Mouse (Mus musculus): Measurements from ENCODE around the gene Hist1h2br.
A peak's percentile ranks its signal among the peaks of the same experiment; 100 is the strongest.
"Not testable (repeated sequence)": the region's sequence is repeated elsewhere in the genome, so short reads cannot be mapped to it uniquely, and the experiment has no call there.

The Hist1h2br gene

DNA sequence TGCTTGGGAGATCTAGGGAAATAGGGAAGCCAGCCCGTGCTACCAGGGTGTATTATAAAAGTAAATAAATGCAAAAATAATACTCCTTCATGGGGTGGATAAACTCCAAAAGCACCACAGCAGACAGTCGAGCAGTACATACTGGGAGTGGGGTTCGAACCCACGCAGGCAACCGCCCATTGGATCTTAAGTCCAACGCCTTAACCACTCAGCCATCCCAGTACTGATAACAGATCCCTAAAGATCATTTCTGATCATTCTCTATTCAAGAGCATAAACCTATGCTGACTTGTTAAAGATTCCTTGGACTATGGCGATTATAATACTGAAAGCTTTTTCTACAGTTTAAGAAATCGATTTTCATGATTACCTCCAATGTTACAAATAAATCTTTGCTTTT lies 14.3 kb downstream of the Hist1h2br start:
- DNase-seq = no peak

DNA sequence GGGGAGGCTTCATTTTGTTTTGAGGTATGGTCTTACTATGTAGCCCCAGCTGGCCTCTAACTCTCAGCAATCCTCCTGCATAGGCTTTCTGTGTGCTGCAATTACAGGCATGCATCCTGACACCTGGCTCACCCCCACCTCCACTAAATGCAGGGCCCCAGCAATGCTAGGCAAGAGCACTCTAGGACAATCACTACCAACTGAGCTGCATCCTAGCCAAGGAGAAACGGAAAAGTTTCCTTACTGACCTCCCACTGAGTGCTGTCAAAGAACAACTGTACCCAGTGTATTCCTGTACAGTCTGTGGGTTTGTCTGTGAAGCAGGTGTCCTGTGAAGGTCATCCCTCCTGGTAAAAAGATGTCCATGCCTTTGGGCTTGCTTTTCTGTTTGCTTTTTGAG lies 17.2 kb downstream of the Hist1h2br start:
- not testable (repeated sequence) for DNase-seq

DNA sequence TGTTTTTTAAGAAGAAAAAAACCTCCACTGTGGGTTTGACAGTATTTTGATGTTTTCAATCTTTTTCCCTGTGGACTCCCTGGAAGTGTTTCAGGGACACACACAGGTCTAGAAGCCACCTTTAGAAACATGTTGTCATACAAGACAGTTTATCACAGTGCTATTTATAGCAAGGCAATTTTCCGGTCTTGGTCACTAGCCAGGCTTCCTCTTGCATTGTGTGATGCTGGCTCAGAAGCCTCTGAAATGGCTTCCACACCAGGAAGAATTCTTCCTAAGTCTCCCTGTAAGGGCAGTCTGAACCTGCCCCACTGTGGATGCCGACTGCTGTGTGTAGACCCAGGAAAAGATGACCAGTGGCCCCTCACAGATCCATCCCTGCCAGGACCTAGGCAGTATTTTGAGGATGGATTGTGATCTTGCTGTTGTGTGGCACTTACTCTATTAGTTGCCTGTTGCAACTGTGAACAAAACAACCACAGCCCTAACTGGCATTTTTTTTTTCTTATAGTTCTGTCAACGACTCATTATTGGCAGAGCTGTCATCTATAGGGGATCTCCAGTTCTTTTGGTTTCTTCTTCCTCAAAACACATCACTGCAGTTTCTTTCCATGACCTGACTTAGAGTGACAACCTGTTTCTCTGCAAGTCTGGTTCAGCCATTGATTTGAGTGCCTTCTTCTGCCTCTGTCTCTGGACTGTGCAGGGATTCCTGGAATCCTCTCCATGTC lies 18.8 kb downstream of the Hist1h2br start:
- DNase-seq = no peak

DNA sequence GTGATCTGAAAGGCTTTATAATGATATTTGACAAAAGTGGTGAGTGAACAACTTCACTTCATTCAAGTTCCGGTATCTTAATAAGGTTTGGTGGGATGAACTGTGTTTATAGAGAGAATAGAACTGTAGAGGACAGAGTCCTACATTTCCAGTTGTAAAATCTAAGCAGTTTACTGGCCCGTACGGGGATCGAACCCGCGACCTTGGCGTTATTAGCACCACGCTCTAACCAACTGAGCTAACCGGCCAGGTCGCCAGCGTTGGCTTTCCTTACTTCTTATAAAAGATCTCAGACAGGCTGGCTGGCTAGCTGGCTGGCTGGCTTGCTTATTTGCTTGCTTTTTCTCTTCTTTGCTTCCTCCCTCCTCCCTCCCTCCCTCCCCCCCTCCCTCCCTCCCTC lies 21.6 kb downstream of the Hist1h2br start:
- DNase-seq = peak; percentile 90

DNA sequence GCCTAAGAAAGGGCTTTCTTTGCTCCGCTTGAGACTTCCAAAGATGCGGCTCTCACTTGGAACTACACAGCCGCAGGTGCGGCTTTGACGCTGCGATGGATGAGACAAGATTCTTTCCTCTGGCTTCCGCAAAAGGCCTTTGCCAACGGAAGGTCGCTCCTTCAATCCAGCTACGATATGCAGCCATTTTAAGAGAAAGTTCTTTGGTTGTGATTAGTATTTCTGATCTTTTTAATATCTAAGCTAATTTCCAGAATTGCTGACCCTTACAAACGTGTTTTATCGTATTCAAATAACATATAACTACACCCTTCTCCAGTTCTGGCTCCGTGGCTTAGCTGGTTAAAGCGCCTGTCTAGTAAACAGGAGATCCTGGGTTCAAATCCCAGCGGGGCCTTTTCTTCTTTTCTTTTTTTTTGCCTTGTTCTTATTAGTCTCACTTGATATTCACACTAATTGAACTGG lies 22.2 kb downstream of the Hist1h2br start:
- DNase-seq = peak; percentile 79

DNA sequence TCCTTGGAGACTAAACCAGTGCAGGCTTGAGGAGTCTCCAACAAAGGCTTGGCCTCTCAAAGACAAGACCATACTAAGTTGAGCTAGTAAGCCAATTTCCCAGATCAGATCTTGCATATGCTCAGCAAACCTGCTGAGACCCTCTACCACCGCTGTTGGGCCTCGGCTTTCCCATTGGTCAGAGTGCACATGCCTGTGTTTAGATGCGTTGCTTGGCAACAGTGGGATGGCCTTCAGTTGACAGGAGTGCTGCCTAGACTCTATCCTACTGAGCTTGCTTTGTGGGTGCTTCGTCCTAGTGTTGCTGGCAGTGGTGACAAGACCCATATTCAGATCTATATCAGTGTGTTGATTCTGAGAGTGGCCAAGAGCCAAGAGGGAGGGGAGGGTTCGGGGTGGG lies 28.1 kb downstream of the Hist1h2br start:
- no peak for DNase-seq

DNA sequence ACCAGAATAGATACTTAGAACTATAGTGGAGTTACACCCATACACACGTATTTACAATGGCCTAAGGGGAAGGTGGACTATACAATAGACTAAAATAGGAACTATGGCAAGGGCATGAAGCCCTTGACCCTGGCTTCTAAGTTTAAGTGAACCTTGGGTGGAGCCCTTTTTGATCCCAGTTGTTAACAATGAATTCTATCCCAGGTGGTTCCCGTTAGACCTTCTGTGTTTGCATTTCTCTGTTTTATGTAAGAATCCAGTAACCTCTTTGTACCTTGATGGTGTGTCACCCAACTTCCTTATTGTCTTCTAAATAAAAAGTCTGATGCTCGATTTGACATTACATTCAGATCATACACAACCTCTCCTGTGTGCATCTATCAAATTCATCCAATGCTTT lies 32.0 kb downstream of the Hist1h2br start:
- DNase-seq = not testable (repeated sequence)

DNA sequence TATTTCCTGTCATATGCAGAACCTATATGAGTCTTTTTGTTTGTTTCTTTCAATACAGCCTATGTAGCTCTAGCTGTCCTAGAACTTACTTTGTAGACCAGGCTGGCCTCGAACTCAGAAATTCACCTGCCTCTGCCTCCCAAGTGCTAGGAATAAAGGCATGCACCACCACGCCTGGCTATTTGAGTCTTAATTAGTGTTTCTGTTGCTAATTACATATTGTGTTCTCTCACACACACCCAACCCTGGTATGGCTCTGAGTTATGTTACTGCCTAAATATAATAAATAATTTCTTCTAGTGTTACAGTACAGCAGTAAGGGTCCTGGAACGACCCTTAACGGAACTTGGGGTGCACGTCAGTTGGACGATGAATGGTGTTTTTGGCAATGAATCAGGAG lies 47.2 kb downstream of the Hist1h2br start:
- no peak for DNase-seq

DNA sequence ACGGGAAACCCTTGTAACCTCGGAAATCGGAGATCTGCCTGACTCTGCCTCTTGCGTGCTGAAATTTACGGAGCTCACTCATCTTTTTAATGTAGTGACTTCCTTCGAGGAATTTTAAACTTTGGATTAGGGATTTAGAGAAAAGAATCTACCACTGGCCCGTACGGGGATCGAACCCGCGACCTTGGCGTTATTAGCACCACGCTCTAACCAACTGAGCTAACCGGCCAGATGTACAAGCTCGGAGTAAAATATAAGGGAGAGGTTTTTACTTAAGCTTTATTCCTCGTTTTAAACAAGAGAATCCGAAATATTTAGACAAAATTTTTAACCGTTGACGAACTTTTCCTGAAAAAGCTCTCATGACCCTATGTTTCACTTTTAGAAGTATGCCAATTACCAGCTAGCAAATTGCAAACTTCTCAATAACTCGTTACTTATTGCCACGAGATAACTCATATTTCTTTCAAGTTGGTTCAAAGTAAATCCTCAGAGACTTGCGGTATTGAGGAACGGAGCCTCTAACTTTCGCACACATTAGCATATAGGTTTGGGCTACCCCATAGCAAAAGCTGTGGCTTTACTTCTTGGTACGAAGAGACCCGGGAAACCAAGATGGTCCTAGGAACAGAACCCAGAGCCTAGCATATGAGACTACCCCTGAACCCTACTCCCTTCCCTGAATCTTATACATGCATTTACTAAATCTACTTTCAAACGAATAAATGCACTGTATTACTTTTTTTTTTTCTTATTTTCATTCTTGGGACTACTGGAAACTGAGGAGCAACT lies 48.5 kb downstream of the Hist1h2br start:
- DNase-seq = no peak

DNA sequence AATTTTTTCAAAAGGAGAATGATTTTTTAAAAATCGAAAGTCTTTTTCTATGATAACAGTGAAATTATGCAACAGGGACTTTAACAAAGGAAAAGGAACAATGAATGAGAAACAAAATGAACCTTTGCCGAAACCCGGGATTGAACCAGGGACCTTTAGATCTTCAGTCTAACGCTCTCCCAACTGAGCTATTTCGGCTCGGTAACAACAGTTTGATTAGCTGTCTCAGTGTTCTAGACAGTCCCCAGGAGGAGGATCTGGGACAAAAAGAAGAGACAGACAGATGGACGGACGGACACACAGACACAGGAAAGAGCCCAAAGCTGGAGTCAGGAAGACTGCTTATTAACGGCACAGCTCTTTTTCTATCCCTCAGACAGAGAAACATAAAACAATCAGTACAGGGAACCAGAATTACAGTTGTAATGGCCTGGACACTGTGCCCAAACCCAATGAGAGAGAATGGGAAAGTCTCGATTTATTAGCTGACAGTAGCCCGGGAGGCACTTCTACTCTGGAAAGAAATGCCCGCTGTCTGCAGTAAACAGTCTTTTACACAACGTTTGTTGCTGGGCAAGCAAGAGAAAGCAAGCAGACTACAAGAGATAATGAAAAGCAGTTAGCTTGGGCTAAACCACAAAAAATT lies 49.3 kb downstream of the Hist1h2br start:
- DNase-seq = peak; percentile 5

DNA sequence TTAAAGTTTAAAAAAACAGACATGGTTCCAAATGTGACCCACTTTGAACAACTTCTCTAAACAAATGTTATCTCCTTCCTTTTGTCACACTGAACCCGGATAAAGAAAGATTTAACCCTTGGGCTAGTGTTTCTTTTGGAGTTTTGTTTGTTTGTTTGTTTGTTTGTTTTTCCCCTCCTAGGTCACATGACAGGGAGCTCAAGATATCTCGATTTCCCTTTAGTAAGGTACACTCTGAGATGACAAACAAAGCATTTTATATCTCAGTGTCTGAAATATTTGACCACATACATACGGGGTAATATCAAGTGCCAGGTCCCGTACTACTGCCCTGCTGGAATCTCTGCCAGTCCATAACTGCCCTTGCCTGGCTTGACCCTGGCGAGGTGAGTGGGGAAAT lies 49.9 kb downstream of the Hist1h2br start:
- no peak for DNase-seq

DNA sequence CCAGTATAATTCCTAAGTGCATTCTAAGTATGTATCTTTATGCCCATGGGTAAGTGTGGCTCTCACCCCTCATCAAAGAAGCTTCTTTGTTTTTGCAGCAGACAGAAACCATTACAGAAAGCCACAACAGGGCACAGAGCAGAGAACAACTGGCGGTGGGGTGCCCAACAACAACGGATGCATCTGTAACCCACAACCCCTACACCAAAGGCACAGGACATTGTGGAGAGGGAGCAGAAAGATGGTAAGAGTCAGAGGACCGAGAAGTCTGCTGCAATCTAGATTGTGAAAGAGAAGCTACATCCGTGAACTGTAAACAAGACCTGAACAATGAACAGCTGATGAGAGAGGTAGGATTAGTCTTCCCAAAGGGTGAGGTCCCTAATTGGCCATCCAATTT lies 51.0 kb downstream of the Hist1h2br start:
- no peak for DNase-seq

All from cerebellum, adult 8-10 months (tissue).